Mouse (Mus musculus) ZHBTc4 (cell line): ENCODE data around the gene Krtap27-1.

ENCODE experiments used
- DNase-seq: peaks from one replicate; pipeline ENCODE4 v3.0.0-alpha.2; 2011; ENCODE audit warnings: low read depth, low spot score

Krtap27-1 gene

DNA sequence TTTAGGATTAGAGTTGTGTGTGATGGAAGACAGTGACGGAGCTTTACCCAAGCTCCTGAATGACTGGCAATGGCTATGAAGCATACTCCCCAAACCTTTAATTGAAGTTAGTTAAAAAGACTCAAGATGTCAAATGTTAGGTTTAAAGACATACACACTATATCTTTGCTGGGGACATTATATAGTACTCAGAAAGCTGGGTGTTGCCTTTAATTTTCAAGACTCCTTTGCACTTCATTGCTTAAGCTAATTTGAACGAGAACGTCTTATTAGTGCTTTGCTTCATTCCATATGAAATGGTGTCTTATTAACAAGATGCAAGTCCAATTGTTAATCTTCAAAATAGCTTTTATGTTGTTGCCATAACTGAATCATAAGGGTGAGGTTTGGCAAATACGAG lies at the start of gene Krtap27-1:
Gene Krtap27-1, minus strand, starts transcription at position 101 of the 400 bp plus-strand sequence.
- DNase-seq, result no peak

GRCm38 (mm10) chr16:88720031-88720430 lies 48.6 kb upstream of the Krtap27-1 start:
- DNase-seq, result peak; percentile 75

GRCm38 (mm10) chr16:88716549-88716948 lies 45.1 kb upstream of the Krtap27-1 start:
- DNase-seq, result no peak

DNA sequence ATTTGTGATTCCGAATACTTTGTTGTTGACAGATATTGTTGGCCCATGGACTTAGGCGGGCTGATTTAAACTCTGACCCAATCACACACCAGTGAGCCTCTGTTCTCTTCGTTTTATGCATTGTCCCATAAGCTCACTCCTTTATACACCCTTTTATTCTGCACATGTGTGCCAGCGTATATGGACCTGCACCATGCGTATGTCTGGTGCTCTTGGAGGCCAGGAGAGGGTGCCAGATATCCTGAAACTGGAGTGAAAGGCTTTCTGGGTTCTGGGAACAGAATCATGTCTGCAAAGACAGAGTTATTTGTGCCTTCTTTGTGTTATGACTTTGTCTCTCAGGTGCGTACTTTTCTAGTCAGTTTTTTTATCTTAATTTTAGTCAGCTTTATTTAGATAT lies 39.8 kb upstream of the Krtap27-1 start:
- peak; percentile 21 for DNase-seq

GRCm38 (mm10) chr16:88710757-88711156 lies 39.3 kb upstream of the Krtap27-1 start:
- peak; percentile 4 for DNase-seq

- no peak for DNase-seq
Observed at GRCm38 (mm10) chr16:88707496-88708012, 36.1 kb upstream of the Krtap27-1 start, which contains the start of gene 2310061N02Rik. TSS of gene 2310061N02Rik (minus strand) at chr16:88707962.

GRCm38 (mm10) chr16:88701072-88701864 lies 29.8 kb upstream of the Krtap27-1 start:
- DNase-seq, result no peak

- no peak for DNase-seq
Observed at GRCm38 (mm10) chr16:88696256-88696655, 24.8 kb upstream of the Krtap27-1 start.

- no peak for DNase-seq
Observed at GRCm38 (mm10) chr16:88681282-88681681, 9.8 kb upstream of the Krtap27-1 start.

- no peak for DNase-seq
Observed at GRCm38 (mm10) chr16:88679099-88679498, 7.6 kb upstream of the Krtap27-1 start.

GRCm38 (mm10) chr16:88657426-88657825 lies 14.0 kb downstream of the Krtap27-1 start:
- DNase-seq, result no peak

GRCm38 (mm10) chr16:88651952-88652351 lies 19.5 kb downstream of the Krtap27-1 start:
- DNase-seq, result no peak

DNA sequence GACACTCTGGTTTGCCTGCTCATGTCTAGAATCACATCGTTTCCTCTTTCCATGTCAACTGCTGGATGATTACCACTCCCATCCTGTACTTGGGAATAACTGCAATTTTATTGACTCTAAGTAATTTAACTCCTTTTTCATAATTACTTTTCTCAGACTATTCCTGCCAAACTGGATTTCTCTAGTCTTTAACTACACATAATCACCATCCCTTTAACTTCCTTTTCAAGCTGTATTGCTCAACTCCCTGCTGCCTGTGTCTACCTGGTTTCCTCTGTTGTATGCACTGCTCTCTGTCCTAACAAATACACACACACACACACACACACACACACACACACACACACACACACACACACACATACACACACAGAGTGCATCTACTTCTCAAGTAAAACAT lies 20.4 kb downstream of the Krtap27-1 start:
- DNase-seq, result no peak

GRCm38 (mm10) chr16:88647358-88647846 lies 24.1 kb downstream of the Krtap27-1 start, which contains the start of gene Krtap26-1:
TSS of gene Krtap26-1 (minus strand) at chr16:88647796.
- no peak for DNase-seq

DNA sequence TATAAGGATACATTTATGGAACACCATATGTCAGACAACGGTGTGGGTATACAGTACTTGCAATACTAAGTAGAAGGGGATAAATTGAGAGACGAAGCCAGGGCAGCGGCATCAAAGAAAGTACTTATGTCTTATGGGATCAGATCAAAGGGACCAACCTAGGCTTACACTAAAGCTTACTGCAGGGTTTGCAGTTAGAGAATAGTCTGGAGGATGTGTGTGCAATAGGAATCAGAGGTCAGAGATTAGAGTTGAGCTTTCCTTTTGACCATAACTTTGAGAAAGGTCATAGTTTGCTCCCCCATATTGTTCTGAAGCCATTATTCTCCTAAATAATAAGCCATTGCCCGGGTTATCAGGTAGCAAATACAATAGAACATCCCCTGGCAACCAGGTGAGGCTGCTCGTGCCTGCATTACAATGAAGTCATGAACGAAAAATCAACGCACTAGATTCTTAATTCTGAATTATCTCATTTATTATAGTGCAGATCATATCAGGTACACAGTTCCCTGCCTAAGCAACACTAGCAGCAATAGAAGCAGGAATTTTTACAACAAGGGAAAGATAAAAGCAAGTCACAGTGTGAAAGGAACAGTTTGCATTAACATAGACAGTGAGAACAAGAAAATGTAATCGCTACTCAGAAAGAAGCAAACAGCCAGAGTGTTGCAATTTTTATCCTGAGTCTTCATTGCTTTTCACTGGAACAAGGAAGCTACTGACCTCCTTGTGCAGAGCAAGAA lies 24.9 kb downstream of the Krtap27-1 start:
- DNase-seq, result no peak

DNA sequence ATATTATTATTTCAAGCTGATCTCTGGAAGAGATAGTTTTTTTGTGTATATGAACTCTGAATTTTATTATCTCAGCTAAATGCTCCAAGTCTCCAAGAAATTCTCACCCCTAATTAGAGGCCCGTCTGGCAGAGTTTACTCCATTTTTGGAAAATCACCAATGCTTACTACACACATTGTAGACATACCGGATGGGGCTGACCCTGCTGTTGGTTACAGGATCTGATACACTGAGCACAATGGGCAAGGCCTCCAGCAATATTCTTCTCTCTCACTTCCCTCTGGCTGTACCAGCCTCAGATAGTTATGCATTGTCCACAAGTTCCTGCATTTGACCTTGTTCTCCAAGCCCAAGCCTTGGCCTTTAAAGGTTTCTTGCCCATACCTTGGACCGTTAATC lies 31.4 kb downstream of the Krtap27-1 start:
- no peak for DNase-seq

DNA sequence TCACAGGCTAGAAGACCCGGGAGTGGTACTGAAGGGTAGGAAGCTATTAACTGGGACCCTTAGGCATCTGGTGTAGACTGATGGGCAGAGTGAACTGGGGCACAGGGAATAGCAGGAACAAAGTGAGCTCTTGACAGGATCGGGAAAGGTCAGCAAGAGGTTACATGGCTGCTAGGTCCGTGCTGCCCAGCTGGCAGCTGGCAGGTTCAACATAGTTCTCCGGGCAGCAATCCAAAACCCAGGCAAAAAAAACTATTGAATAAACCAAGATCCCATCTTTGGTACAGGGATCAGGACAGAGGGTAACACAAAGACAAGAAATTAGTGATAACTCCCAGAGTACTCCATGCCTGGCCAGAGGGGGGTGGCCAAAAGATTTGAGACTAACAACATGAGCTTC lies 36.3 kb downstream of the Krtap27-1 start:
- DNase-seq, result no peak

DNA sequence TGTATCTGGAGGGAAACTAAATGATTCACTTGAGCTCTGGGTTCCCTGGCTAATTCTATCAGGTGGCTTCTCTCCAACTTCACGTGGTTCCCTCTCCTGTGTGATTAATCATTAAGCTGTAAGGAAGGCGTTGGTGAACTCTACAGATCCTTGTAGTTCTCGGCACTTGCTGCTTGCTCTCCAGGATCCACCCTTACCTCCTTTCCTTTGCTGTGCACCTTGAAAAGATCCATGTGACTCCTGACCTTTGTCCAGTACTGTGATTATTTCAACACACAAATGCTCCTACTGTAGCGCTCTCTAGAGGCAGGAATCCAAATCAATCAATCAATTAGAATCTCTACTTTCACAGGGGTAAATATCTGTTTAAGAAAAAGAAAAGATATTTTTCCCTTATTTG lies 40.0 kb downstream of the Krtap27-1 start:
- peak; percentile 10 for DNase-seq

- DNase-seq, result no peak
Observed at GRCm38 (mm10) chr16:88627566-88627965, 43.9 kb downstream of the Krtap27-1 start, which contains the start of gene 2310079G19Rik. TSS of gene 2310079G19Rik (minus strand) at chr16:88627666.
